Mouse (Mus musculus) ovary, postnatal 36 days (tissue): Measurements from ENCODE around the gene Sbno1.
"Not testable (repeated sequence)": the region's sequence is repeated elsewhere in the genome, so short reads cannot be mapped to it uniquely, and the experiment has no call there.

Experiments
- DNase-seq: peaks from one replicate; pipeline ENCODE4 v3.0.0; 2022; ENCODE audit warnings: low spot score, mixed read lengths

Sbno1 gene

GRCm38 (mm10) chr5:124366721-124367120 lies 59.1 kb downstream of the Sbno1 start:
- no peak for DNase-seq

- DNase-seq, result no peak
Measured at GRCm38 (mm10) chr5:124365754-124366153, 60.0 kb downstream of the Sbno1 start.

- no peak for DNase-seq
Measured at GRCm38 (mm10) chr5:124364173-124364918, 61.5 kb downstream of the Sbno1 start.

- not testable (repeated sequence) for DNase-seq
Measured at GRCm38 (mm10) chr5:124362982-124363381, 62.8 kb downstream of the Sbno1 start, which contains the start of gene Cdk2ap1. TSS of gene Cdk2ap1 (minus strand) at chr5:124363082.

- DNase-seq, result no peak
Measured at GRCm38 (mm10) chr5:124359641-124360040, 66.2 kb downstream of the Sbno1 start.

- DNase-seq, result no peak
Measured at GRCm38 (mm10) chr5:124356695-124357094, 69.1 kb downstream of the Sbno1 start.

GRCm38 (mm10) chr5:124355425-124355959 lies 70.3 kb downstream of the Sbno1 start:
- no peak for DNase-seq

- DNase-seq, result peak; percentile 61
Measured at GRCm38 (mm10) chr5:124354574-124355424, 71.0 kb downstream of the Sbno1 start.

GRCm38 (mm10) chr5:124353726-124354547 lies 71.9 kb downstream of the Sbno1 start:
- peak; percentile 69 for DNase-seq

- peak; percentile 52 for DNase-seq
Measured at GRCm38 (mm10) chr5:124353011-124353725, 72.6 kb downstream of the Sbno1 start.

GRCm38 (mm10) chr5:124352141-124352920 lies 73.5 kb downstream of the Sbno1 start:
- DNase-seq, result peak; percentile 79

- no peak for DNase-seq
Measured at GRCm38 (mm10) chr5:124351604-124352003, 74.2 kb downstream of the Sbno1 start.

GRCm38 (mm10) chr5:124351111-124351560 lies 74.7 kb downstream of the Sbno1 start:
- DNase-seq, result peak; percentile 59

GRCm38 (mm10) chr5:124350350-124350749 lies 75.5 kb downstream of the Sbno1 start:
- DNase-seq, result no peak

GRCm38 (mm10) chr5:124349196-124349595 lies 76.6 kb downstream of the Sbno1 start:
- peak; percentile 55 for DNase-seq

GRCm38 (mm10) chr5:124342897-124343296 lies 82.9 kb downstream of the Sbno1 start:
- no peak for DNase-seq

GRCm38 (mm10) chr5:124341753-124342339 lies 84.0 kb downstream of the Sbno1 start:
- peak; percentile 26 for DNase-seq

GRCm38 (mm10) chr5:124338791-124339190 lies 87.0 kb downstream of the Sbno1 start:
- DNase-seq, result no peak

GRCm38 (mm10) chr5:124337909-124338308 lies 87.9 kb downstream of the Sbno1 start:
- DNase-seq, result no peak

- DNase-seq, result no peak
Measured at GRCm38 (mm10) chr5:124337103-124337502, 88.7 kb downstream of the Sbno1 start.
